Mouse (Mus musculus): ENCODE data around the gene Ndufs2. TPM values are rescaled to one million over a fixed set of nuclear protein-coding genes. Genes with fewer than 3 reads are reported as not detected.

Ndufs2 gene
- polyA plus RNA-seq, 1 experiment: 227 TPM

GRCm38 (mm10) chr1:171193911-171194830 is 57.0 kb downstream of the Ndufs2 start:
- H3K79me3 ChIP-seq (ENCODE audit: low read depth): no peaks in the 10 kb centered on the region
- TF ChIP-seq FOSL1 (IDR thresholded peaks at IDR 0.05; ENCODE audit: insufficient read depth, low read length, poor library complexity, severe bottlenecking) (no peak), MAX (IDR thresholded peaks at IDR 0.05) (no peak), CTCF (IDR thresholded peaks at IDR 0.05; ENCODE audit: control insufficient read depth, insufficient read depth, insufficient read length) (no peak), CEBPB (IDR thresholded peaks at IDR 0.05; ENCODE audit: low read depth) (no peak), MYOG (IDR thresholded peaks at IDR 0.05; ENCODE audit: control insufficient read depth, extremely low read depth, insufficient read length) (no peak), MYOD1 (IDR thresholded peaks at IDR 0.05; ENCODE audit: control insufficient read depth, insufficient read length, low read depth) (no peak), USF1 (IDR thresholded peaks at IDR 0.05; ENCODE audit: low read depth) (no peak)
- no peaks in the 10 kb centered on the region for H3K27me3 ChIP-seq (ENCODE audit: control insufficient read depth, insufficient read depth, insufficient read length)
- no peaks in the 10 kb centered on the region for H3K36me3 ChIP-seq (ENCODE audit: control insufficient read depth, insufficient read depth)
- no peaks in the 10 kb centered on the region for H3K79me2 ChIP-seq (ENCODE audit: control insufficient read depth, insufficient read depth)
- no peak overlapping the region for H3K4me3 ChIP-seq (ENCODE audit: insufficient read depth, poor library complexity, severe bottlenecking)
- H3ac ChIP-seq (ENCODE audit: control insufficient read depth, insufficient read length, low read depth): no peak overlapping the region

GRCm38 (mm10) chr1:171193093-171193840 is 57.9 kb downstream of the Ndufs2 start:
- H3K27me3 ChIP-seq (ENCODE audit: control insufficient read depth, insufficient read depth, insufficient read length): no peaks in the 10 kb centered on the region

GRCm38 (mm10) chr1:171192283-171192682 is 58.9 kb downstream of the Ndufs2 start:
- H3K79me3 ChIP-seq (ENCODE audit: low read depth): no peaks in the 10 kb centered on the region
- no peak overlapping the region for H3ac ChIP-seq (ENCODE audit: control insufficient read depth, insufficient read length, low read depth)
- H3K79me2 ChIP-seq (ENCODE audit: control insufficient read depth, insufficient read depth): no peaks in the 10 kb centered on the region
- TF ChIP-seq USF1 (IDR thresholded peaks at IDR 0.05; ENCODE audit: low read depth): no peak
- TF ChIP-seq CEBPB (IDR thresholded peaks at IDR 0.05; ENCODE audit: low read depth): no peak
- TF ChIP-seq FOSL1 (IDR thresholded peaks at IDR 0.05; ENCODE audit: insufficient read depth, low read length, poor library complexity, severe bottlenecking): no peak
- no peak for TF ChIP-seq MAX (IDR thresholded peaks at IDR 0.05)
- no peak for TF ChIP-seq MYOD1 (IDR thresholded peaks at IDR 0.05; ENCODE audit: control insufficient read depth, insufficient read length, low read depth)
- TF ChIP-seq MYOG (IDR thresholded peaks at IDR 0.05; ENCODE audit: control insufficient read depth, extremely low read depth, insufficient read length): no peak
- no peaks in the 10 kb centered on the region for H3K36me3 ChIP-seq (ENCODE audit: control insufficient read depth, insufficient read depth)
- no peak overlapping the region for H3K4me3 ChIP-seq (ENCODE audit: insufficient read depth, poor library complexity, severe bottlenecking)
- no peaks in the 10 kb centered on the region for H3K27me3 ChIP-seq (ENCODE audit: control insufficient read depth, insufficient read depth, insufficient read length)

More at GRCm38 (mm10) chr1:171193093-171193840, 57.9 kb downstream of the Ndufs2 start:
- Histone ChIP-seq H3K79me3 (ENCODE audit: low read depth) (no peaks in the 10 kb centered on the region), H3ac (ENCODE audit: control insufficient read depth, insufficient read length, low read depth) (no peak overlapping the region), H3K4me3 (ENCODE audit: insufficient read depth, poor library complexity, severe bottlenecking) (no peak overlapping the region), H3K36me3 (ENCODE audit: control insufficient read depth, insufficient read depth) (no peaks in the 10 kb centered on the region), H3K79me2 (ENCODE audit: control insufficient read depth, insufficient read depth) (no peaks in the 10 kb centered on the region)
- no peak for TF ChIP-seq MAX (IDR thresholded peaks at IDR 0.05)
- TF ChIP-seq CEBPB (IDR thresholded peaks at IDR 0.05; ENCODE audit: low read depth): no peak

- H3K79me3 ChIP-seq (ENCODE audit: low read depth): no peaks in the 10 kb centered on the region
- H3K79me2 ChIP-seq (ENCODE audit: control insufficient read depth, insufficient read depth): no peaks in the 10 kb centered on the region
- no peak overlapping the region for H3K4me3 ChIP-seq (ENCODE audit: insufficient read depth, poor library complexity, severe bottlenecking)
- no peaks in the 10 kb centered on the region for H3K36me3 ChIP-seq (ENCODE audit: control insufficient read depth, insufficient read depth)
- no peaks in the 10 kb centered on the region for H3K27me3 ChIP-seq (ENCODE audit: control insufficient read depth, insufficient read depth, insufficient read length)
- TF ChIP-seq MYOG (IDR thresholded peaks at IDR 0.05; ENCODE audit: control insufficient read depth, extremely low read depth, insufficient read length) (no peak), USF1 (IDR thresholded peaks at IDR 0.05; ENCODE audit: low read depth) (no peak), MAX (IDR thresholded peaks at IDR 0.05) (no peak), CEBPB (IDR thresholded peaks at IDR 0.05; ENCODE audit: low read depth) (no peak), FOSL1 (IDR thresholded peaks at IDR 0.05; ENCODE audit: insufficient read depth, low read length, poor library complexity, severe bottlenecking) (no peak), CTCF (IDR thresholded peaks at IDR 0.05; ENCODE audit: control insufficient read depth, insufficient read depth, insufficient read length) (no peak), MYOD1 (IDR thresholded peaks at IDR 0.05; ENCODE audit: control insufficient read depth, insufficient read length, low read depth) (no peak)
- H3ac ChIP-seq (ENCODE audit: control insufficient read depth, insufficient read length, low read depth): no peak overlapping the region
These were observed 60.4 kb downstream of the Ndufs2 start for GRCm38 (mm10) chr1:171190832-171191231.

- H3K36me3 ChIP-seq (ENCODE audit: control insufficient read depth, insufficient read depth): no peaks in the 10 kb centered on the region
- no peak overlapping the region for H3ac ChIP-seq (ENCODE audit: control insufficient read depth, insufficient read length, low read depth)
- H3K27me3 ChIP-seq (ENCODE audit: control insufficient read depth, insufficient read depth, insufficient read length): no peaks in the 10 kb centered on the region
- H3K79me3 ChIP-seq (ENCODE audit: low read depth): no peaks in the 10 kb centered on the region
- no peak overlapping the region for H3K4me3 ChIP-seq (ENCODE audit: insufficient read depth, poor library complexity, severe bottlenecking)
- H3K79me2 ChIP-seq (ENCODE audit: control insufficient read depth, insufficient read depth): no peaks in the 10 kb centered on the region
- TF ChIP-seq CEBPB (IDR thresholded peaks at IDR 0.05; ENCODE audit: low read depth) (no peak), FOSL1 (IDR thresholded peaks at IDR 0.05; ENCODE audit: insufficient read depth, low read length, poor library complexity, severe bottlenecking) (no peak), MYOD1 (IDR thresholded peaks at IDR 0.05; ENCODE audit: control insufficient read depth, insufficient read length, low read depth) (no peak), CTCF (IDR thresholded peaks at IDR 0.05; ENCODE audit: control insufficient read depth, insufficient read depth, insufficient read length) (no peak), USF1 (IDR thresholded peaks at IDR 0.05; ENCODE audit: low read depth) (no peak), MYOG (IDR thresholded peaks at IDR 0.05; ENCODE audit: control insufficient read depth, extremely low read depth, insufficient read length) (no peak)
These were observed 61.6 kb downstream of the Ndufs2 start for GRCm38 (mm10) chr1:171189476-171190114.

All from C2C12 (cell line).